Mouse (Mus musculus) spleen, adult 18-20 months (tissue): ENCODE data around the gene Hist2h2aa2.
"Not testable (repeated sequence)": the region's sequence is repeated elsewhere in the genome, so short reads cannot be mapped to it uniquely, and the experiment has no call there.

Experiments
- DNase-seq, 2 experiments: peaks; one replicate each; pipeline ENCODE4 v3.0.0; 2022; ENCODE audit warnings: mixed read lengths in 2 of 2

The Hist2h2aa2 gene

DNA sequence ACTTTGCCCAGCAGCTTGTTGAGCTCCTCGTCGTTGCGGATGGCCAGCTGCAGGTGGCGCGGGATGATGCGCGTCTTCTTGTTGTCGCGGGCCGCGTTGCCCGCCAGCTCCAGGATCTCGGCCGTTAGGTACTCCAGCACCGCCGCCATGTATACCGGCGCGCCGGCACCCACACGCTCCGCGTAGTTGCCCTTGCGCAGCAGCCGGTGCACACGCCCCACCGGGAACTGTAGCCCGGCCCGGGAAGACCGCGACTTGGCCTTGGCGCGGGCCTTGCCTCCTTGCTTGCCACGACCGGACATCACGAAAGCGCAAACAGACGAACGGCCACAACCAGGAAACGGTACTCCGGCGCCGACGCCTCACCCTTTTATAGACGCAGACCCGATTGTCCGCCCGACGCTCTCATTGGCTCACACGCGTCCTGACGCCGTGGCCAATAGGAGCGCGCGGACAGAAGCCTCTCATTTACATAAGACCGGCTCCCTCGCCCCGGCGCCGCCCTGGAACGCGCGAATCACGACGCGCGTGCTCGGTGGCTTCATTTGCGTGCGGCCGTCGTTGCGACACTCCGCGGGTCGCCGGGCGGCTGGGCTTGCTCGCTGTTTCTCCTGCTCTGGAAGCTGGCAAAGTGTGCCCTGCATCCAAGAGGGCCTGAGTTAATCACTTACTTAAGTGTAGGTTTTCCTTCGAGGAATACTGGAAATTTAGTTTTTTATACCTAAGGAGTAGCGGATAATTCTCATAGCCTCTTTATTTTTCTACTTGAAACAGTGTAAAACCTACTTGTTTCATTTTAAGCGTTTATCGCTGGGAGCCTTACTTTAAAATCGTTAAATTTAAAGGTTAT, at the start of gene Hist2h2aa2:
TSS of gene Hist2h2aa2 (minus strand) at position 328 of the 850 bp plus-strand sequence.
- peak; percentile 89 to 92 for DNase-seq

DNA sequence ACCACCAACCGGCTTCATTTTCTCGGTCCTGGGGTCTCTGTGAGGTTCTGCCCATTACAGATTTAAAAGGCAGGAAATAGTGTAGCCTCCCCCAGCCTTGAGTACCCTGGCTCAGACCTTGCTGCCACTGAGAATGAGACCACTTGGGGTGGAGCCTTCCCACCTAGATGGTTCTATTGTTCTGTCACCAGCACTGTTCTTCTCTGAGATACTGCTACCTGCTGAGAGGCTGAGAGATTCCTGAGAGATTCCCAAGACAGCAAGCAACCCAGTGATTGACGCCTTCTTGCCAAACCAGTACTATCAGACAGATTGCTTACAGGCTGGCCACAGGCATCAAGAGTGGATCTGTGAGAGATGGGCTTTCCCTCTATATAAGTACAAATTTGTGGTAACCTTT, 49.1 kb upstream of the Hist2h2aa2 start:
- DNase-seq = no peak

DNA sequence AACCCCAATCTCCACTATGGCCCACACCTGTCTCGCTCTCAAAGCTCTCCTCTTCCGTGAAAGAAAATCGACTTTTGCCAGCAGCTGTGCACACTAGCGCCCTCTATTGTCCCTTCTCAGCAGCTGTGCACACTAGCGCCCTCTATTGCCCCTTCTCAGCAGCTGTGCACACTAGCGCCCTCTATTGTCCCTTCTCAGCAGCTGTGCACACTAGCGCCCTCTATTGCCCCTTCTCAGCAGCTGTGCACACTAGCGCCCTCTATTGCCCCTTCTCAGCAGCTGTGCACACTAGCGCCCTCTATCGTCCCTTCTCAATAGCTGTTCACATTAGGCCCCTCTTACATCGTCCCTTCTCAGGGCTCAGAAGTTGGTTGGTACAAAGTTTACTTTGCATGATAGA, 47.3 kb upstream of the Hist2h2aa2 start:
- DNase-seq = not testable (repeated sequence)

DNA sequence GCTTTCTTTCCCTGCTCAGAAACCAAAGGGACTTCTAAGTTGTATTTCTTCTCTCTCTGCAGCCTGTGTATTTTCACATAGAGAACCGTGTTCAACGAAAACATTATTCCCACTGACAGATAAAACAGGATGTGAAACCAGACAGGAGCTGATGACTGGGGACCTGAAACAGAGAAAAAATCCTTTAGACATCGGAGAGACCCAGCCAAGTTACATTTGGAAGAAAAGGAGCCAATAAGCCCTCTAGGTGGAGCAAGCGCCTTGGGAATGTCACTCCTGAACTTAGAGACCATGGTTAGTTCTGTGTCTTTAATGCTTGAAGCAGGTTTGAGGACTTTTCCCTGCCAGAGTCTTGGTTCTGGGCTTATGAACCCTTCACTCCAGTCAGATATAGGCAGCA, 44.4 kb upstream of the Hist2h2aa2 start:
- no peak for DNase-seq

DNA sequence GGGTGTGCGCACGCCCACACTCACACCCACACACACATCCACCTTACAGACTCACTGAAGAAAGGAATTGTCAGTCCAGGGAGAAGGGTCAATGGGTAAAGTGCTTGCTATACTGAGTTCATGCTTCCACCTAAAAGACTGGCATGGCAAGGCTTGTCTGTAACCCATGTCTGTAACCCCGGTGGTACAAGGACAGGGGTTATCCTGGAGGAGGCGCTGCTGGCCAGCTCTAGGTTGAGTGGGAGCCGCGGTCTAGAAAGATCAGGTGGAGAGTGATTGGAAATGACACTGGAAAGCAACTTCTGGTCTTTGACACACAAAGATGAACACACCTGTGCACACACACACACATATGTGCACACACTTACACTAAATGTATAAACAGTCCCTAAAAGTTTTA, 40.6 kb upstream of the Hist2h2aa2 start:
- no peak for DNase-seq

DNA sequence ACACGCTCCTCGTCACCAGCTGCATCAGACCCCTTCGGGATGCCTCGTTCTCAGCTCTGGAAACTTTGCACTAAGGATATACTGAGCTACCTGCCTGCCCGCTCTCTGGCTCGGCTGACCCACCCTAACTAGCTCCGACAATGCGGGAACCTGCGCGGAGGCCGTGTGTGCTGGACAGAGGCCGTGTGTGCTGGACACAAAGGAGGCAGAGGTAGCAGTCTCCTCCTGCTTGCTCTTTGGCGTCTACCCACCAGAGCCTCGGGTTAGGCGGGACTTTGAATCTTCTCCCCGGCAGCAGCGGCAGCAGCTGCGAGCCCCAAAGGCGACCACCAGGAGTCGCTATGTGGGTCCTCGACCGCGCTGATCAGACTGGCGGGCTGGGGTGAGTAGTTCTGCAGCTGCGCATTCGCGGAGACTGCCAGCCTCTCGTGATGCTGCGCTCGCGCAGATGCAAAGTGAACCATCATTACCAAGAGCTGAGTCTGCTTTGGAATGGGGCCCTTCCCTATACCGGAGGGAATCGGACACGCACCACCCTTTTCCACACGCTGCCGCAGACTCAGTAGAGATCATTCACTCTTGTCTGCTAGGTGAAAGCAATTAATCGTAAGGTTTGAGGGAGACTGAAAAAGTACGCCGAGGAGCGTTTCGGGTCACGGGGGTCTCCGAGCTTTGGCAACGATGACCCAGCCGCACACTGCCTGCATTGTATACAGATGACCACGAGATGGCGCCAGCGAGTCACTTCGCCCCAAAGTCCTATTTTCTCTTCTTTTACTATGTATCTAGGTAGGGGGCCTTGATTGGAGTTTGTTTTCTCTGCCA, 37.9 kb upstream of the Hist2h2aa2 start:
- DNase-seq = peak; percentile 83 to 88

DNA sequence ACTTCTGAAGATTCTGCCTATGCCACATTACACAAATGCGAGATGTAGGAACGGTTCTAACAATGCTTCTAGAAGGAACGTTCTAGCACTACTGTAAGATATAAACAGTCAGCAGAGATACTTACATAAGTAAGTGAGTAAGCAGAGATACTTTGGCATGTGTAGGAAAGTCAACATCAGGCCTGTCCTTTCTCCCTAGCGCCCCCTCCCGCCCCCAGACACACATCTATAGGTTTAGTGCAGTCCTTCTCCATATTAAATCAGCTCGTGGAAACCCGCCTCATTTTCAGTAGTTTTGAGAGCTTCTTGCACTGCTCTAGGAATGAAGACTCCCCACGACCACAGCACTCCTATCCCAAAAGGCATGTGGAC, 37.3 kb upstream of the Hist2h2aa2 start:
- peak; percentile 34 to 61 for DNase-seq

DNA sequence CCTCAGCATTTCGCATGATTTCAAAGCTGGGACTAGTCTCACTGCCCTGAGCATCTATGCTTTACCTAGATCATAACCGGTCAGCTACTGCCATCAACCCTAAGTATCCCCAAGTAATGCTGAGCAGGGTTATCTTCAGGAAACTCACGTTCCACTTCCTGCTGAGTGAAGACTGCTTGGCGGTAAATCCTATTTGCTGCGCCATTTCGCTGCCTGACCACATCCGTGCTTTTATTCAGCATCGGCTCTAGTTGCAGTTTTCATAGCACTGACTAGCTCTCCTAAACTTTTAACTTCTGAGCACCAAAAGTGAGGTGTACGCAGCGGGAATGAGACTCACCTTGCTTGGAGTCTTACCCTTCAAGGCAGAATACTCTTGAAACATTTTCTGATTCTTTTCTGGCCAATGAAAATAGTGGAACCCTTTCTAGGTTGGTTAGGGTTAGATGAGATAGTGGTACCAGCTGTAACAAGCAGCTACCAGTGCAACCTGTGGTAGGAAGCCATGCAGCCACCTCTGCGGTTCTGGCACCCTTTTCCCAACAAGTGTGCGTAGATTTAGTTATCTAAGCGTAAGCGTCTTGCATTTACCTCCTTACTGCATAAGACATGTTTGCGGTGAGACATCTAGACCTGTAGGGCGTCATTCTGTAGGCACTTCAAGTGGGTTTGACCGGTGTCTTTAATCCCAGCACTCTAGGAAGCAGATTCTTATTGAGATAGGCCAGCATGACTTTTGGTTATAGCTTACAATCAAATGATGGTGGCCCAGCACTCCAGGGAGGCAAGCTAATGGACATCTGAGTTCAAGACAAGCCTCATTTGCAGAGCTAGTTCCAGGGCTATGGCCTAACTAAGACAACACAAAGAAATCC, 33.8 kb upstream of the Hist2h2aa2 start:
- DNase-seq = no peak

DNA sequence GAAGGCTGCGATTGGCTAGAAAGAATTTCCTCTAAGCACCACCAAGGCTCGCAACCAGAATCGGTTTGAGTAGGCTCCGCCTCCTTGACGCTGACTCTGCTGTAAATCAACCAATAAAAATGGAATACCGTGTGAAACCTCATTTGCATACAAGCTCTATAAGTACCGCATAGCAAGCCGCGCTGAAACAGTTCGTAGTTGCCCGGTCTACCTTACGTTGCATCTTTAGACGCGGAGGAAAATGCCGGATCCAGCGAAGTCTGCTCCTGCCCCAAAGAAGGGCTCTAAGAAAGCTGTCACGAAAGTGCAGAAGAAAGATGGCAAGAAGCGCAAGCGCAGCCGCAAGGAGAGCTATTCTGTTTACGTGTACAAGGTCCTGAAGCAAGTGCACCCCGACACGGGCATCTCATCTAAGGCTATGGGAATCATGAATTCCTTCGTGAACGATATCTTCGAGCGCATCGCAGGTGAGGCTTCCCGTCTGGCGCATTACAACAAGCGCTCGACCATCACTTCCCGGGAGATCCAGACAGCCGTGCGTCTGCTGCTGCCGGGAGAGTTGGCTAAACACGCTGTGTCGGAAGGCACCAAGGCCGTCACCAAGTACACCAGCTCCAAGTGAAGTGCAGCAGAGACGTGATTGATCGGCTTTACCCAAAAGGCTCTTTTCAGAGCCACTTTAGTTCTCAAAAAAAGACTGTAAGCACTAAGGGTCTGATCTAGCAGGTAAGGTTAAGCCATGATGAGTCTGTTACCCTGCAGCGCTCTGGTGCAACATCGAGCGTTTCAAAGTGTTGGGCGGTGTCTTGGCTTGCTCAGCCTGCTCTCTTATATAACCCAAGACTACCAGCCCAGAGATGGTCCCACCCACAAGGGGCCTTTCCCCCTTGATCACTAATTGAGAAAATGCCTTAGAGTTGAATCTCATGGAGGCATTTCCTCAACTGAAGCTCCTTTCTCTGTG, 29.7 kb upstream of the Hist2h2aa2 start, which contains the start of gene Hist2h2bb:
TSS of gene Hist2h2bb (plus strand) at position 242 of the 964 bp plus-strand sequence.
- peak; percentile 78 to 81 for DNase-seq

DNA sequence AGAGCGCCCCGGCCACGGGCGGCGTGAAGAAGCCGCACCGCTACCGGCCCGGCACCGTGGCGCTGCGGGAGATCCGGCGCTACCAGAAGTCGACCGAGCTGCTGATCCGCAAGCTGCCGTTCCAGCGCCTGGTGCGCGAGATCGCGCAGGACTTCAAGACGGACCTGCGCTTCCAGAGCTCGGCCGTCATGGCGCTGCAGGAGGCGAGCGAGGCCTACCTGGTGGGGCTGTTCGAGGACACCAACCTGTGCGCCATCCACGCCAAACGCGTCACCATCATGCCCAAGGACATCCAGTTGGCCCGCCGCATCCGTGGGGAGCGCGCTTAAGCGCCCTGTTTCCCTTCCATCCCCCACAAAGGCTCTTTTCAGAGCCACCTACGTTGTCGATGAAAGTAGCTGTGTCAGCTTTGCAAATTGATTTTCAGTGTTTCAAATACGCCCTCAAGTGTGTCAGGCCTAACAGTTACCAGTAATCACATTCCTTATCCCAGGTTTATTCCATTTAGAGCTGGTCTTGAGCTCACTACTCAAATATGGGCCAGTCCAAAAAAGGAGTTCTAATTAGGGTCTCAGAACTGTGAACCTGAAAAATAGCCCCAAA, 28.8 kb upstream of the Hist2h2aa2 start:
- DNase-seq = peak; percentile 18 to 36

DNA sequence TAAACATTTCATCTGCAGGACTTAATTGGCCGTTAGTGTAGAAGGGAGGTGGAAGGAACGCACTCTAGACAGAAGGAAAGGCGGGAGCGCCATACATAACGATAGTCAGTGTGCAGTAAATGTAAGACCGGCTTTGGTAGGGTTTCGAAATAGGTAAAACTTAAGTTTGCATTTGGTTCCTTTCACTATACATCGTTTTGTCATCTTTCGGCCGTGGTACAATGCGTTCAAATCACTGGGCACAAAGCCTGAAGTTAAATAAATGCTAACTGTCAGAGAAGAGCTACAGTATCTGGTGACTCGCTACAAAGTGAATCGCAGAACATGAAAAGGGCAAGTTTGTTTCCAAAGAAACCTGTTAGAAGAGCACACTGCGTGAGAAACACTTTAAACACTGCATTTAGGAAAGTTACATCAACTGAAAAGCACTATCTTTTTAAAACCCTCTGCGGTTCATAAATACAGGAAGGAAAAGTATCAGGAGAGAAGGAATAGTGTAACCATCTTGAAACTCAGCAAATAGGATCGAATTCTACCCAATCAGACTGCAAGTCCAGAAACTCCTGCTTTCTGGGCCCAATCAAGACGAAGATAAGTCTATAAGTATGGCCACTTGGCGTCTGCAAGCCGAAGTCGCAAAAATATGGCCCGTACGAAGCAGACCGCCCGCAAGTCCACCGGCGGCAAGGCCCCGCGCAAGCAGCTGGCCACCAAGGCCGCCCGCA, 28.1 kb upstream of the Hist2h2aa2 start, which contains the start of gene Hist2h3b:
TSS of gene Hist2h3b (plus strand) at position 604 of the 725 bp plus-strand sequence.
- DNase-seq = peak; percentile 66 to 71

DNA sequence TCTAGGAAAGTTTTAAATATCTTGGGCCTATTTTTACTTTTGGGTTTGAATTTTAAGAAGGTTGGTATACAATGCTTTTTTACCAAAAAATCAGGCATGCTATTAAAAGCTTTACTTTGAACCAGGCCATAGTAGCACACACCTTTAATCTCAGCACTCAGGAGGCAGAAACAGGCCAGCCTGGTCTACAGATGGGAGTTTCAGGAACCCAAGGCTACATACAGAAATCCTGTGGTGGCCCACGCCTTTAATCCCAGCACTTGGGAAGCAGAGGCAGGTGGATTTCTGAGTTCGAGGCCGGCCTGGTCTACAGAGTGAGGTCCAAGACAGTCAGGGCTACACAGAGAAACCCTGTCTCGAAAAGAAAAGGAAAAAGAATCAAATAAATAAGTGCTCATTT, 27.5 kb upstream of the Hist2h2aa2 start:
- DNase-seq = no peak

DNA sequence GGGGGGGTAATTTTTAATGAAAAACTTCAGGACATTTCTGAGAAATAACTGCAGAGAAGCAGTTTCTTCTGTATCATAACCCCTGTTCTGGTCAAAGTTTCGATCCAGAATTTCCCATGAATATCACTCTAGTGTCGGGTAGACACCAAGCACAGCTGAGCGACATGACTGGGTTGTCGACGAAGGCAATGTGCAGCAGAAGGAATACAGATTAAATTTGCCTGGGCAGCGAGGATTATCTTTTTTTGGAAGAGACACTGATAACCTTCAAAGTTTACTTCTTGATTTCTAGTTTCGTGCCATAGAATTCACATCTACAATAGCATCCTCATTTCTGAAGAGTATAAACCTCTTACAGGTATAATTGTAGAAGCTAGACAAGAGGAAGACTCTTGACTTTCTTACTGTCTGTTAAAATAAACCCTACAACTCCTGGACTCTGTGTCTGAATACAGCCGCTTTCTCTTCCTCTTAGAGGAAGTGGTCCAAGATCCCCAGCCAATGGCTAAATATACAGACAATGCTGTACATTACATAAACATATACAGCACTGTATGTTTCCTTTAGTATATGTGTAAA, 26.1 kb upstream of the Hist2h2aa2 start:
- no peak for DNase-seq

DNA sequence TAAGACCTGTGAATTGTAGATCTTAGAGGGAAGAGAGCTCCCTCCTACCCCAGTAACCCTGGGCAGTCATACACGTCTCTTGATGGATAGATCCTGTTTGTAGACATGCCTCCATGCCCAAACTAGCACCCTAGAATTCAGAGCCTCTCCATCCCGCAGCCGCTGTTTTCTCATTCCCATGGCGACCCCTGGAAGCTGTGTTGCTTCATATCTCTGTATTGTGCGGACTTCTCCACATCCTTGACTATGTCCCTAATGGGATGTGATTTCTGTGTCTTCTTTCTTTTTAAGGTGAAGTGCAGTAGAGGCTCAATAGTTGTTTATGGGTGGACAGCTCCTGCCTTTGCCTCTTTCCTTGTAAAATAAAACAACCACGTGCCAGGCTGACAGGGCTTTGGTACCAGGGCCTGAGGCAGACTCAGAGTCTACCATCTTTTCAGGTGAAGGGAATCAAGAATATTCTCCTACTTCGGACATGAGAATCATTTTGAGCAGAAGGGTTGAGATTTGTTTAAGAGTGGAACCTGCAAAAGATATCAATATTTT, 24.4 kb upstream of the Hist2h2aa2 start:
- DNase-seq = no peak

DNA sequence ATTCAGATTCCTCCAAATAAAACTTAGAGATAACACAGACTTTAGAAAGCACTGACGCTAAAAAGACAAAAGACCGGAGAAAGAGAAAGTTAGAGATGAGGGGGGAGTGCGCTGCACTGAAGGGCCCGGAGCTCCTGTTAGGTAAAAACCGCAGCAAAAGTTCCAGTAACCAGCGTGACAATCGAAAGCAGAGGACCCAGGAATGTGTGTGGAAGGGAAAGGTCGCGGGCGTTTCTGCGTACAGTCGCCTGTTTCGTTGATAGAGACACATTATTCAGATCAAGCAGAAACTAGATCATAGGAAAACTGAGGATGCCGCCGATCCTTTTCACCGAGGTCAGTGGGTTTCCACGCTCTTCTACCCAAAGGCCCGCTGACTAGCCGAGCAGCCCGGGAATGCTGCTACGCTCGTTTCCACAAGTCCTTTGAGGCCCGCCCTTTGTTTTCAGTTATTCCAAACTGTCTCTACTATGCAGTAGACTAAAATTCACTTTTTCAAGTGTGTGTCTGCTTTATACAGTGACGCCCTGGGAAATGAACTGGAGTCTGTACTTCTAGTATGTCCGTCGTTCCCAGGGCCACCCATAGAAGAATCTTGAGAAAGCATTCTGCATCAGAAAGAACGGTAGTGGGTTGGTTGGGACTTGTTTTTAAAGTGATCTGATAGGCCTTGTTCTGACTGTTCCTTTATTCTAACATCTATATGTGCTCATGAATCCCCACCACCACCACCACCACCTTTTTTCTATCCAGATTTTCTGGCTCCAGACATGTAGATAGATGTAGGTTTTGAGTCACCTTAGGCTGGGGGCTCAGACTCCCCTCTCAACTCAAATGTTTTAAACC, 23.7 kb upstream of the Hist2h2aa2 start:
- peak; percentile 40 to 52 for DNase-seq

DNA sequence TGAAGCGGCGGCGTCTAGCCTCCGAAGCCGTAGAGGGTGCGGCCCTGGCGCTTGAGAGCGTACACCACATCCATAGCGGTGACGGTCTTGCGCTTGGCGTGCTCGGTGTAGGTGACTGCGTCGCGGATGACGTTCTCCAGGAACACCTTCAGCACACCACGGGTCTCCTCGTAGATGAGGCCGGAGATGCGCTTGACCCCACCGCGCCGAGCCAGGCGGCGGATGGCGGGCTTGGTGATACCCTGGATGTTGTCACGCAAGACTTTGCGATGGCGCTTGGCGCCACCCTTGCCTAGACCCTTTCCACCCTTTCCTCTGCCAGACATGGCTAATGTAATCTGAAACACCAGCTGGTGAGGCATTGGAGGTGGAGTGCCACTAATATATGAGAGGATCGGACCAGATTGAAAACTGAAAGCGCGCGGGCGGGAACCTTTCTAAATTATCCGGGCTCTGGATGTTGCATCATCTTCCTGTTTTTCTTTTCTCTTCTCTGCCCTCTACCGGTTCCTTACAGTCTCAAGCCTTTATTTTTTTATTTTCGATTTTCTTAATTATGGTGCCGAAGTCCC, 23.0 kb upstream of the Hist2h2aa2 start, which contains the start of gene Hist2h4:
TSS of gene Hist2h4 (minus strand) at position 333 of the 572 bp plus-strand sequence.
- peak; percentile 87 to 91 for DNase-seq

DNA sequence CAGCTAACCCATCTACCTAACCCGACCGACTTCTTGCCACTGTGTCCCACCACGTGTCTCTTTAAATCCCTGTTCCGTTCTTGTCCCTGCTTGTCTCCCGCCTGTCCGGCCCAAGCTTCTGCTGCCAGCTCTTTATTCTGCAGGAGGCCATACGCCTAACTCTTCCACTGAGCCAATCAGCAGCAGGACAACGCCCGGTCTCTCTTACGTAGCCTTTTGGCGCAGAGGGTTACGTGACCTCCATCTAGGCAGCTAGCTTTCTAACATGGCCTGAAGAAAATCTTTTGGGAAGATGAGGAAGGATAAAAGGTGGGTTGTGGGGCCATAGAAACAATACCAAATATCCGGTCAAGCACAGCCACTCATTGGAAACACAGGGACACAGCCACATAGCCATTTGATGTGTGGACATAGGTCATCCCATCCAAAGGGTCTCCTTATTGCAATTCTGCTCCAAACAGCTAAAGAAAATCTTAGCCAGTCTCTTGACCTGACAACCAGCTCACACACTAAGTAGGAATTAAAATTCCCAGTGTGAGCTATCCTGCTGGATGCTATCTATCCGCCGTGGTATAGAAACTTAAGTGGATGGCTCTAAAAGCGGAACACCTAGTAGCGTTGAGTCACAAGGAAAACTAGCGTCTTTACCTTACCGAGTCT, 22.3 kb upstream of the Hist2h2aa2 start:
- DNase-seq = peak; percentile 49 to 57
